Mouse (Mus musculus) heart, adult 2 months (tissue): Measurements from ENCODE around the gene AI854703. TPM values are rescaled to one million over a fixed set of nuclear protein-coding genes. Genes with fewer than 3 reads are reported as not detected.

Experiments used
- DNase-seq, 2 experiments: peaks; one replicate each; pipeline ENCODE4 v3.0.0; 2021
- H3K27ac ChIP-seq: fragments of 200-600 bp; 2 replicates; pipeline ENCODE4 v1.8.1; 2022
- H3K27me3 ChIP-seq: fragments of 200-500 bp; 2 replicates; pipeline ENCODE4 v1.6.1; 2012; ENCODE audit warnings: mild to moderate bottlenecking, low read length, inconsistent platforms, mixed read lengths; ENCODE audit not compliant: control insufficient read depth, insufficient read depth
- H3K36me3 ChIP-seq: fragments of 200-500 bp; 2 replicates; pipeline ENCODE4 v1.6.1; 2012; ENCODE audit warnings: low read length, inconsistent platforms; ENCODE audit not compliant: control insufficient read depth, insufficient read depth
- H3K4me1 ChIP-seq: fragments of 200-500 bp; 2 replicates; pipeline ENCODE4 v1.6.1; 2011; ENCODE audit warnings: low read length; ENCODE audit not compliant: control insufficient read depth, insufficient read depth
- H3K4me3 ChIP-seq: fragments of 200-600 bp; 2 replicates; pipeline ENCODE4 v1.8.1; 2022
- H3K79me2 ChIP-seq: fragments of 200-500 bp; replicated peaks from 2 replicates; pipeline ENCODE4 v1.6.1; 2012; ENCODE audit warnings: mild to moderate bottlenecking, inconsistent platforms, low read length, moderate library complexity, mixed read lengths; ENCODE audit not compliant: control insufficient read depth, insufficient read depth
- H3K9ac ChIP-seq: fragments of 200-500 bp; 2 replicates; pipeline ENCODE4 v1.6.1; 2012; ENCODE audit warnings: low read depth, mild to moderate bottlenecking, control low read depth, inconsistent platforms, low read length, mixed read lengths
- CTCF ChIP-seq: fragments of 200-600 bp; IDR thresholded peaks from 2 replicates; pipeline ENCODE4 v1.8.1; 2022; ENCODE audit warnings: antibody characterized with exemption, mild to moderate bottlenecking, moderate library complexity
- EP300 ChIP-seq: fragments of 200-500 bp; IDR thresholded peaks from 2 replicates; pipeline ENCODE4 v1.6.1; 2011; ENCODE audit warnings: low read depth, low read length, control low read depth; ENCODE audit not compliant: insufficient read depth
- POLR2A ChIP-seq: fragments of 200-500 bp; IDR thresholded peaks from 2 replicates; pipeline ENCODE4 v1.6.1; 2011; ENCODE audit warnings: mild to moderate bottlenecking, low read depth, low read length, control low read depth; ENCODE audit not compliant: insufficient read depth
- WGBS: fragments of 180-500 bp; shearing (Covaris S2); methylation state at CpG from one replicate; pipeline ENCODE4 v1.1.7; 2018; 5-methylcytosine and 5-hydroxymethylcytosine counted together
- intact Hi-C: fragments of 180-260 bp; cut with DNase I; formaldehyde crosslinking; loops from one replicate; pipeline ENCODE4 v1.15.1; 2025
- polyA plus RNA-seq: library from polyadenylated mRNA; depleted of rRNA; stranded (reverse); fragments of >200 nt; gene quantifications from 2 replicates; pipeline ENCODE4 v1.2.3, GENCODE M21; 2012
- total RNA-seq, 2 experiments: library from RNA; stranded (reverse); gene quantifications; 2 replicates each; pipeline ENCODE4 v1.2.3; 2021

AI854703 gene
- total and polyA plus RNA-seq, 3 experiments, result 0.16 to 0.68 (median 0.29) TPM

GRCm38 (mm10) chr6:48591221-48591845, 35.2 kb upstream of the AI854703 start:
- DNase-seq, result no peak
- TF ChIP-seq EP300, result no peak
- Histone ChIP-seq H3K9ac (no peak overlapping the region), H3K36me3 (no peaks in the 10 kb centered on the region), H3K79me2 (no peaks in the 10 kb centered on the region), H3K4me1 (peaks cover 2% of the 10 kb centered on the region; the same call in 1 of the 2 replicates), H3K27ac (no peak overlapping the region), H3K27me3 (no peaks in the 10 kb centered on the region), H3K4me3 (no peak overlapping the region)
- 95% methylated on average over 3 of the region's 3 CpGs for WGBS
- intact Hi-C loops, result no loop called here

DNA sequence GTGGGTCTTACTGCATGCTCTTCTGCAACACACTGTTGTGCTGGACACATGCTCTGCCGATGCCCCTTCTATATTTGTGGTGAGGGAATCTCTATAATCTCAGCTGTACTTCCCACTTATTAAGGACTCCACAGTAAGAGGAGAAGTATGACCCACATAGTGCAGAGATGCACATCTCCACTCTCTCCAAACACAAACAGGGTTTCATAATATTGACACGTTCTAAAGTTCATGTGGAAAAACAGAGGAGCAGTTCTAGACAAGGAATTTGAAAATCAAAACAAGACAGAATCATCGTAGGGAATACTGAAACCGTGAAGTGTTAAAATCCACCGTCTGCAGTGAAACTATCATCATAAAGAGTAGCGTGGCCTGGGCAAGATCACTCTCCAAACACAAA, 34.7 kb upstream of the AI854703 start:
- H3K27ac ChIP-seq, result no peak overlapping the region
- no peaks in the 10 kb centered on the region for H3K36me3 ChIP-seq
- WGBS, result 86% methylated on average over 6 of the region's 6 CpGs
- intact Hi-C loops, result no loop called here
- peaks cover under 1% of the 10 kb centered on the region; the same call in 1 of the 2 replicates for H3K79me2 ChIP-seq
- no peak for DNase-seq
- no peaks in the 10 kb centered on the region for H3K27me3 ChIP-seq
- H3K4me3 ChIP-seq, result no peak overlapping the region
- H3K4me1 ChIP-seq, result peaks cover 2% of the 10 kb centered on the region; the same call in 1 of the 2 replicates
- TF ChIP-seq EP300, result no peak
- no peak for TF ChIP-seq POLR2A
- no peak for TF ChIP-seq CTCF
- H3K9ac ChIP-seq, result no peak overlapping the region

DNA sequence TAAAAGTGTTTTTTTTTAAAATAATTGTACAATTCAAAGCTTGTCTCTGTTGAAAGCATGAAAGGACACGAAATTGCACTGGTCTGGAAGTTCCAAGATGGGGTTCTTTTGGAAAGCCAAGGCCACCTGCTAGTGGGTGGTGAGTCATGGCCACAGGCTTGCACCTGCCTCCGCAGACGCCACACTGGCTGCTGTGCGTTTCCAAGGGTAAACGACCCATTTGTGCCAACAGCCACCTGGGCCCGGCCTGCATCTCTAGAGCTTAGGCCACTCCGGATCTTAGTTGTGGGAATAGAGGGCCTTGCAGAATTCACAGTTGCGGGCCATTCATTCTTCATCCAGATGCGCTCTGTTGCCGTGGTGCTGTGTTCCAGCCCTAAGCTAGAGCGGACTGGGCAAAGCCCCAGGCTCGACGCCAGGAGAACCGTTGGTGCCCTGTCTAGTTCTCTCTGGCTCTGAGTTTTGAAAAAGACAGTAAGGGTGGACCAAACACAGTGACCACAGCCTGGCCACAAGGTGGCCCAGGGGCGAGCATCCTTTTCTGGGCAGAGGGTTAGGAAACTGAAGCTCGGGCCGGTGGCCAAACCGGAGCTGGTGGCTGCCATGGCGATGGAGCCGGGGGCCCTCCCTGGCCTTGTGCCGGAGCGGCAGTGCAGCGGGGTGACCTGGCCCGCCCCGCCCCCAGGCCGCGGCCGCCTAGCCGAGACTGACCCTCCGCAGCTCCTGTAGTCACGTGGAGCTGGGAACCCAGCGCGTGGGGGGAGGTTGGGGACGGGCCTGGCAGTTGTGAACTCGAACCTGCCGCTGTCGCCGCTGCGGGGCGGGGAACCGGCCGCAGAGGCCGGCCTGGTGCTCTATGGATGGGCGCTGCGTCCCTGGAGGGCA, 33.2 kb upstream of the AI854703 start, which contains the start of the genes Repin1 and Gm44965:
Gene Repin1, plus strand, starts transcription at position 726 of the 885 bp plus-strand sequence.
Gene Gm44965, plus strand, starts transcription at position 784 of the 885 bp plus-strand sequence.
- intact Hi-C loops, result no loop called here
- peaks cover 2% of the 10 kb centered on the region; the same call in 1 of the 2 replicates for H3K4me1 ChIP-seq
- H3K27me3 ChIP-seq, result no peaks in the 10 kb centered on the region
- H3K27ac ChIP-seq, result peak within 1 kb of the TSS; percentile 94
- H3K36me3 ChIP-seq, result no peaks in the 10 kb centered on the region
- H3K9ac ChIP-seq, result peak within 1 kb of the TSS; percentile 90
- H3K4me3 ChIP-seq, result peak within 1 kb of the TSS; percentile 96
- TF ChIP-seq EP300, result no peak
- TF ChIP-seq CTCF, result peak; percentile 83
- TF ChIP-seq POLR2A, result peak; percentile 62
- WGBS, result 8% methylated on average over 45 of the region's 45 CpGs
- peaks cover 4% of the 10 kb centered on the region; the same call in 1 of the 2 replicates for H3K79me2 ChIP-seq
- peak; percentile 95 to 98 for DNase-seq

GRCm38 (mm10) chr6:48594043-48594738, 32.4 kb upstream of the AI854703 start:
- H3K79me2 ChIP-seq, result peaks cover 4% of the 10 kb centered on the region; the same call in 1 of the 2 replicates
- under 1% methylated on average over 41 of the region's 41 CpGs for WGBS

DNA sequence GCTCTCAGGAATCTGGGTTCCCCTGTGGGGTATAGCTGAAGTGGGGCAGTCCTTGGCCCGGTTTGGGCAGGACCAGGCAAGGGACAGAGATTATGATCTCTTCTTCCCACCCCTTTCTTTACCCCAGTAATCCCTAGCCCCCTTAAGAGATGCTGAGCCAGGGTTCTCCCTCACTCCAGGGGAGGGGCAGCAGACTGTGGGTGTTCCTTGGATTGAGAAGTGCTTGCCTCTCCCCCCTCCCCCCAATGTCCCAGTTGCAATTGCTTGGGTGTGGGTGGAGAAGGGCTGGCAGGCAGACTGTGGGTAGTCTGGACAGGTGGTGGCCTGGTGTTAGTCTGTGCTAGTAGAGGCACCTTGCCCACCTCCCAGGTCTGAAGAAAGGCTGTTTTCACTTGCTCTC, 31.3 kb upstream of the AI854703 start:
- Histone ChIP-seq H3K4me1 (peaks cover 2% of the 10 kb centered on the region; the same call in 1 of the 2 replicates), H3K27me3 (no peaks in the 10 kb centered on the region), H3K27ac (no peak overlapping the region), H3K4me3 (no peak overlapping the region; the same call in 1 of the 2 replicates), H3K9ac (no peak overlapping the region), H3K79me2 (peaks cover 4% of the 10 kb centered on the region; the same call in 1 of the 2 replicates), H3K36me3 (no peaks in the 10 kb centered on the region)
- WGBS, result 39% methylated on average over 1 of the region's 1 CpGs
- TF ChIP-seq CTCF (no peak), EP300 (no peak), POLR2A (no peak)
- no peak for DNase-seq
- intact Hi-C loops, result no loop called here

More at GRCm38 (mm10) chr6:48594043-48594738, 32.4 kb upstream of the AI854703 start:
- TF ChIP-seq EP300 (no peak), CTCF (no peak), POLR2A (no peak)
- H3K4me1 ChIP-seq, result peaks cover 2% of the 10 kb centered on the region; the same call in 1 of the 2 replicates
- DNase-seq, result peak in 1 of 2 experiments; percentile 63
- H3K27me3 ChIP-seq, result no peaks in the 10 kb centered on the region
- peak overlapping the region; percentile 90 for H3K9ac ChIP-seq
- peak overlapping the region; percentile 96 for H3K4me3 ChIP-seq
- no peaks in the 10 kb centered on the region for H3K36me3 ChIP-seq
- peak overlapping the region; percentile 94 for H3K27ac ChIP-seq
- intact Hi-C loops, result no loop called here
